Mouse (Mus musculus): ENCODE results near the gene Mmel1. TPM values are rescaled to one million over a fixed set of nuclear protein-coding genes. Genes with fewer than 3 reads are reported as not detected.

Mmel1 gene
- polyA plus RNA-seq, 1 experiment: 0.22 TPM

GRCm38 (mm10) chr4:154870721-154871120 is 1.3 kb downstream of the Mmel1 start:
- WGBS: 82% methylated on average over 4 of the region's 4 CpGs
- no peaks in the 10 kb centered on the region for H3K36me3 ChIP-seq (ENCODE audit: control insufficient read depth, insufficient read depth, low read length)
- H3K27me3 ChIP-seq (ENCODE audit: control insufficient read depth, insufficient read depth, low read length): no peaks in the 10 kb centered on the region
- H3K4me3 ChIP-seq (ENCODE audit: extremely low read depth, insufficient read depth, insufficient read length): no peak overlapping the region
- no peak for DNase-seq (ENCODE audit: low read depth in 1 of 2, low spot score in 2 of 2)
- TF ChIP-seq CTCF (IDR thresholded peaks at IDR 0.05; ENCODE audit: extremely low read depth, insufficient read depth, insufficient read length, insufficient replicate concordance) (no peak), POLR2A (IDR thresholded peaks at IDR 0.05; ENCODE audit: low read depth, low read length) (no peak)
- H3K4me1 ChIP-seq (ENCODE audit: control insufficient read depth, insufficient read depth, insufficient read length): no peaks in the 10 kb centered on the region
- H3K27ac ChIP-seq (ENCODE audit: insufficient read depth, low read length): no peak overlapping the region

- no peak for DNase-seq (ENCODE audit: low read depth in 1 of 2, low spot score in 2 of 2)
- TF ChIP-seq CTCF (IDR thresholded peaks at IDR 0.05; ENCODE audit: extremely low read depth, insufficient read depth, insufficient read length, insufficient replicate concordance): no peak
- TF ChIP-seq POLR2A (IDR thresholded peaks at IDR 0.05; ENCODE audit: low read depth, low read length): no peak
- H3K27ac ChIP-seq (ENCODE audit: insufficient read depth, low read length): no peak overlapping the region
- H3K4me3 ChIP-seq (ENCODE audit: extremely low read depth, insufficient read depth, insufficient read length): no peak overlapping the region
- WGBS: 34% methylated on average over 13 of the region's 13 CpGs
- no peaks in the 10 kb centered on the region for H3K27me3 ChIP-seq (ENCODE audit: control insufficient read depth, insufficient read depth, low read length)
- no peaks in the 10 kb centered on the region for H3K4me1 ChIP-seq (ENCODE audit: control insufficient read depth, insufficient read depth, insufficient read length)
- no peaks in the 10 kb centered on the region for H3K36me3 ChIP-seq (ENCODE audit: control insufficient read depth, insufficient read depth, low read length)
Observed at GRCm38 (mm10) chr4:154871757-154872251, 2.4 kb downstream of the Mmel1 start.

GRCm38 (mm10) chr4:154873186-154873585 is 3.8 kb downstream of the Mmel1 start:
- no peaks in the 10 kb centered on the region for H3K27me3 ChIP-seq (ENCODE audit: control insufficient read depth, insufficient read depth, low read length)

GRCm38 (mm10) chr4:154877864-154878548 is 8.6 kb downstream of the Mmel1 start:
- no peaks in the 10 kb centered on the region for H3K4me1 ChIP-seq (ENCODE audit: control insufficient read depth, insufficient read depth, insufficient read length)
- no peaks in the 10 kb centered on the region for H3K36me3 ChIP-seq (ENCODE audit: control insufficient read depth, insufficient read depth, low read length)
- DNase-seq (ENCODE audit: low read depth in 1 of 2, low spot score in 2 of 2): peak; percentile 89 to 91
- H3K4me3 ChIP-seq (ENCODE audit: extremely low read depth, insufficient read depth, insufficient read length): peak overlapping the region; percentile 52
- no peaks in the 10 kb centered on the region for H3K27me3 ChIP-seq (ENCODE audit: control insufficient read depth, insufficient read depth, low read length)
- WGBS: 10% methylated on average over 17 of the region's 18 CpGs
- H3K27ac ChIP-seq (ENCODE audit: insufficient read depth, low read length): peak overlapping the region; percentile 38; the same call in 1 of the 2 replicates
- TF ChIP-seq CTCF (IDR thresholded peaks at IDR 0.05; ENCODE audit: extremely low read depth, insufficient read depth, insufficient read length, insufficient replicate concordance) (peak; percentile 95), POLR2A (IDR thresholded peaks at IDR 0.05; ENCODE audit: low read depth, low read length) (no peak)

More at GRCm38 (mm10) chr4:154873186-154873585, 3.8 kb downstream of the Mmel1 start:
- Histone ChIP-seq H3K4me1 (ENCODE audit: control insufficient read depth, insufficient read depth, insufficient read length) (no peaks in the 10 kb centered on the region), H3K36me3 (ENCODE audit: control insufficient read depth, insufficient read depth, low read length) (no peaks in the 10 kb centered on the region), H3K27ac (ENCODE audit: insufficient read depth, low read length) (no peak overlapping the region), H3K4me3 (ENCODE audit: extremely low read depth, insufficient read depth, insufficient read length) (no peak overlapping the region)
- WGBS: 83% methylated on average over 6 of the region's 6 CpGs
- TF ChIP-seq CTCF (IDR thresholded peaks at IDR 0.05; ENCODE audit: extremely low read depth, insufficient read depth, insufficient read length, insufficient replicate concordance) (no peak), POLR2A (IDR thresholded peaks at IDR 0.05; ENCODE audit: low read depth, low read length) (no peak)
- DNase-seq (ENCODE audit: low read depth in 1 of 2, low spot score in 2 of 2): no peak

- no peaks in the 10 kb centered on the region for H3K4me1 ChIP-seq (ENCODE audit: control insufficient read depth, insufficient read depth, insufficient read length)
- H3K27me3 ChIP-seq (ENCODE audit: control insufficient read depth, insufficient read depth, low read length): no peaks in the 10 kb centered on the region
- no peak for TF ChIP-seq CTCF (IDR thresholded peaks at IDR 0.05; ENCODE audit: extremely low read depth, insufficient read depth, insufficient read length, insufficient replicate concordance)
- no peak for TF ChIP-seq POLR2A (IDR thresholded peaks at IDR 0.05; ENCODE audit: low read depth, low read length)
- no peaks in the 10 kb centered on the region for H3K36me3 ChIP-seq (ENCODE audit: control insufficient read depth, insufficient read depth, low read length)
- WGBS: 75% methylated on average over 6 of the region's 6 CpGs
- H3K27ac ChIP-seq (ENCODE audit: insufficient read depth, low read length): peak overlapping the region; percentile 26; the same call in 1 of the 2 replicates
- no peak for DNase-seq (ENCODE audit: low read depth in 1 of 2, low spot score in 2 of 2)
- no peak overlapping the region for H3K4me3 ChIP-seq (ENCODE audit: extremely low read depth, insufficient read depth, insufficient read length)
Observed at GRCm38 (mm10) chr4:154880730-154881129, 11.3 kb downstream of the Mmel1 start.

- no peaks in the 10 kb centered on the region for H3K36me3 ChIP-seq (ENCODE audit: control insufficient read depth, insufficient read depth, low read length)
- no peak overlapping the region for H3K4me3 ChIP-seq (ENCODE audit: extremely low read depth, insufficient read depth, insufficient read length)
- DNase-seq (ENCODE audit: low read depth in 1 of 2, low spot score in 2 of 2): no peak
- TF ChIP-seq POLR2A (IDR thresholded peaks at IDR 0.05; ENCODE audit: low read depth, low read length) (no peak), CTCF (IDR thresholded peaks at IDR 0.05; ENCODE audit: extremely low read depth, insufficient read depth, insufficient read length, insufficient replicate concordance) (no peak)
- no peaks in the 10 kb centered on the region for H3K27me3 ChIP-seq (ENCODE audit: control insufficient read depth, insufficient read depth, low read length)
- WGBS: 26% methylated on average over 14 of the region's 14 CpGs
- H3K4me1 ChIP-seq (ENCODE audit: control insufficient read depth, insufficient read depth, insufficient read length): no peaks in the 10 kb centered on the region
- no peak overlapping the region for H3K27ac ChIP-seq (ENCODE audit: insufficient read depth, low read length)
Observed at GRCm38 (mm10) chr4:154882014-154882659, 12.8 kb downstream of the Mmel1 start.

Data from spleen, adult 2 months (tissue).